Mouse (Mus musculus) spleen, adult 2 months (tissue): ENCODE results near the gene Chml. TPM values are rescaled to one million over a fixed set of nuclear protein-coding genes. Genes with fewer than 3 reads are reported as not detected.

Experiments used
- DNase-seq, 2 experiments: peaks; one replicate each; pipeline versions ENCODE4 v3.0.0 to v3.0.0-alpha.2; 2012 to 2021; ENCODE audit warnings: low spot score in 2 of 2, low read depth in 1 of 2
- H3K27ac ChIP-seq: fragments of 200-500 bp; 2 replicates; pipeline ENCODE4 v1.5.1; 2012; ENCODE audit warnings: low read length, inconsistent platforms; ENCODE audit not compliant: insufficient read depth
- H3K27me3 ChIP-seq: fragments of 200-500 bp; 2 replicates; pipeline ENCODE4 v1.6.1; 2012; ENCODE audit warnings: mild to moderate bottlenecking, moderate library complexity, low read length, inconsistent platforms; ENCODE audit not compliant: control insufficient read depth, insufficient read depth
- H3K36me3 ChIP-seq: fragments of 200-500 bp; 2 replicates; pipeline ENCODE4 v1.6.1; 2012; ENCODE audit warnings: mild to moderate bottlenecking, low read length, inconsistent platforms; ENCODE audit not compliant: control insufficient read depth, insufficient read depth
- H3K4me1 ChIP-seq: fragments of 200-500 bp; 2 replicates; pipeline ENCODE4 v1.6.1; 2011; ENCODE audit warnings: inconsistent platforms; ENCODE audit not compliant: control insufficient read depth, insufficient read depth, insufficient read length
- H3K4me3 ChIP-seq: fragments of 200-500 bp; 2 replicates; pipeline ENCODE4 v1.5.1; 2011; ENCODE audit warnings: mild to moderate bottlenecking, inconsistent platforms; ENCODE audit not compliant: insufficient read depth, insufficient read length; ENCODE audit errors: extremely low read depth
- CTCF ChIP-seq: fragments of 200-500 bp; IDR thresholded peaks from 2 replicates; pipeline ENCODE4 v1.5.1; 2011; ENCODE audit warnings: mild to moderate bottlenecking, inconsistent platforms; ENCODE audit not compliant: insufficient read depth, insufficient read length, insufficient replicate concordance; ENCODE audit errors: extremely low read depth
- POLR2A ChIP-seq: fragments of 200-500 bp; IDR thresholded peaks from 2 replicates; pipeline ENCODE4 v1.6.1; 2011; ENCODE audit warnings: low read depth, low read length, inconsistent platforms
- WGBS: fragments of 180-500 bp; shearing (Covaris S2); methylation state at CpG from one replicate; pipeline ENCODE4 v1.1.7; 2018; 5-methylcytosine and 5-hydroxymethylcytosine counted together
- polyA plus RNA-seq: library from polyadenylated mRNA; depleted of rRNA; stranded (reverse); fragments of >200 nt; gene quantifications from 2 replicates; pipeline ENCODE4 v1.2.3, GENCODE M21; 2012

The Chml gene
- polyA plus RNA-seq, 1 experiment: 4.6 TPM

DNA sequence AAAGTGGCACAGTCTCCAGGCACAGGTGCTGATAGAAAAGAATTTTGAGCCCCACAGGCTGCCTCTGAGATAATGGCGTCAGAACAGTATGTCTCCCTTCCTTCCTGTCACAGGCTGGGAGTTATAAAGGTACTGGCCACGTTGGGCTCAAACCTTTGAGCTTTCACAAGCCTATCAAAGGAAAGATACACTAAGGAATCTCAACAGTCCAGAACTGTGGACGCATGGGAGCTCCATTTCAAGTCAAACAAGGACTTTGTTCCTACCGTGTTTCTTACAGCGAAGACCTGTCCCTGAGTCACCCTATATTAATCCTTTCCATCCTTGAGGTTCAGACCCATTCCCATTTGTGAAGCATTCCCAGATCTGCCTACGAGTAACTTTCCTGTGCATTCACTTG lies 15.2 kb downstream of the Chml start:
- H3K4me1 ChIP-seq: no peaks in the 10 kb centered on the region
- H3K27ac ChIP-seq: no peak overlapping the region
- H3K27me3 ChIP-seq: no peaks in the 10 kb centered on the region
- 82% methylated on average over 6 of the region's 6 CpGs for WGBS
- no peak overlapping the region for H3K4me3 ChIP-seq
- no peak for DNase-seq
- TF ChIP-seq CTCF: no peak
- no peak for TF ChIP-seq POLR2A
- no peaks in the 10 kb centered on the region for H3K36me3 ChIP-seq

DNA sequence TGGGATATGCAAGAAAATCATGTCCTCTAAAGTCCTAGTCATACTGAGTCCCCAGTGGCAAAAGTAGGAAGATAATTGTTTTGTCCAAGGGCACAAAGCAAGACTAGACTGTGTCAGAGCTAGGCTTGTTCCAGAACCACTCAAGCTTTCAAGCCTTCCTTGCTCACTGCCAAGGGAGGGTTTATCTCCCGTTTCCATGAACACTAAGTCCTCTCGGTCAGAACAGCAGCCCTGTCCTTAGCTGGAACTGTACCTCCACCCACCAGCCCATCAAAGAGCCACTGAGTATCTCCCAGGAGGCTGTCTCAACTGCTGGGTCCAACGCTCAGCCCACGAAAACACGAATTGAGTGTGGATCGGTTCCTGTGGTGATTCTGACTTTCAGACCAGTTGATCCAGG lies 17.6 kb downstream of the Chml start:
- Histone ChIP-seq H3K27ac (no peak overlapping the region), H3K27me3 (no peaks in the 10 kb centered on the region), H3K4me3 (no peak overlapping the region), H3K36me3 (no peaks in the 10 kb centered on the region), H3K4me1 (no peaks in the 10 kb centered on the region)
- TF ChIP-seq POLR2A (no peak), CTCF (no peak)
- WGBS: 85% methylated on average over 6 of the region's 6 CpGs
- no peak for DNase-seq

- no peaks in the 10 kb centered on the region for H3K36me3 ChIP-seq
- no peaks in the 10 kb centered on the region for H3K27me3 ChIP-seq
- no peak overlapping the region for H3K4me3 ChIP-seq
- TF ChIP-seq POLR2A (no peak), CTCF (no peak)
- 74% methylated on average over 7 of the region's 7 CpGs for WGBS
- H3K4me1 ChIP-seq: no peaks in the 10 kb centered on the region
- no peak for DNase-seq
- H3K27ac ChIP-seq: no peak overlapping the region
These were observed 19.0 kb downstream of the Chml start for GRCm38 (mm10) chr1:175673563-175674325.

- H3K27me3 ChIP-seq: no peaks in the 10 kb centered on the region
- H3K36me3 ChIP-seq: no peaks in the 10 kb centered on the region
- no peak overlapping the region for H3K4me3 ChIP-seq
- TF ChIP-seq CTCF (no peak), POLR2A (no peak)
- H3K27ac ChIP-seq: no peak overlapping the region
- no peak for DNase-seq
- WGBS: 2% methylated on average over 1 of the region's 1 CpGs
- no peaks in the 10 kb centered on the region for H3K4me1 ChIP-seq
These were observed 21.1 kb downstream of the Chml start for GRCm38 (mm10) chr1:175671626-175672025.

DNA sequence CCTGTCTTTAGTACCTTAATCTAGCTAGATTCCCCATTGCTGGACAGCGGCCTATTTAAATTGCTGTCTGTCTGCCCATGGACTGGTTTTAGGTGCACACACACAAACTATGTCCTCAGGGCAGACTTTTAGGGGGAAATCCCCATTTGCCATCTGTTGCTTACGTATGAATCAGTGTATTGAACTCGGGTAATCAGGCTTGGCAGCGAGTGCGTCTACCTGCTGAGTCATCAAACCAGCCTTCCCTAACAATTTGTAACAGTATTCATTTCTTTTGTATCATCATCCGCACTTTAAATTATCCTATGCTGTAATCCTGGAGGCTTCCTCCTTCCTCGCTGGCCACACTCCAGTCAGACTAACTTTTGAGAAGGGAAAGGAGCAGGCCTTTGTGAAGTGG lies 22.7 kb downstream of the Chml start:
- Histone ChIP-seq H3K4me3 (no peak overlapping the region), H3K4me1 (no peaks in the 10 kb centered on the region), H3K27ac (no peak overlapping the region), H3K36me3 (no peaks in the 10 kb centered on the region), H3K27me3 (no peaks in the 10 kb centered on the region)
- TF ChIP-seq POLR2A (no peak), CTCF (no peak)
- whole genome bisulfite sequencing: 69% methylated on average over 7 of the region's 7 CpGs
- DNase-seq: no peak

DNA sequence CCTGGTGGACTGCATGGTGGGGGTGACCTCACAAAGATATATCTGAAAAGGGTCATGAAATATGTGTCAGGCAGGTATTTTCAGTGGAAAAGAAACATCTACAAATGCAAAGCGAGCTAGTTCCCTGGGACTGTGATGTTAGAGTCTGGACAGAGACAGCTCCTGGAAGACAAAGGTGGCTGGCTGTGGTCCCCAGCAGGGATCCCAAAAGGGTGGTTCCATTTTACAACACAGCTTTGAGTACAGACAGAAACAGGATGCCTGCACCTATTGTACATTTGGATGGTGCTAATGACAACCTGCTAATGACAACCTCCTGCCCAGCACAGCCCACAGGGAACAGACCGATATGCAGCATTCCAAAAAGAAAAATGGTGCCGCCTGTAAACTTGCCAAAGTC lies 23.2 kb downstream of the Chml start:
- 91% methylated on average over 3 of the region's 3 CpGs for WGBS
- DNase-seq: no peak
- no peak for TF ChIP-seq CTCF
- TF ChIP-seq POLR2A: no peak

DNA sequence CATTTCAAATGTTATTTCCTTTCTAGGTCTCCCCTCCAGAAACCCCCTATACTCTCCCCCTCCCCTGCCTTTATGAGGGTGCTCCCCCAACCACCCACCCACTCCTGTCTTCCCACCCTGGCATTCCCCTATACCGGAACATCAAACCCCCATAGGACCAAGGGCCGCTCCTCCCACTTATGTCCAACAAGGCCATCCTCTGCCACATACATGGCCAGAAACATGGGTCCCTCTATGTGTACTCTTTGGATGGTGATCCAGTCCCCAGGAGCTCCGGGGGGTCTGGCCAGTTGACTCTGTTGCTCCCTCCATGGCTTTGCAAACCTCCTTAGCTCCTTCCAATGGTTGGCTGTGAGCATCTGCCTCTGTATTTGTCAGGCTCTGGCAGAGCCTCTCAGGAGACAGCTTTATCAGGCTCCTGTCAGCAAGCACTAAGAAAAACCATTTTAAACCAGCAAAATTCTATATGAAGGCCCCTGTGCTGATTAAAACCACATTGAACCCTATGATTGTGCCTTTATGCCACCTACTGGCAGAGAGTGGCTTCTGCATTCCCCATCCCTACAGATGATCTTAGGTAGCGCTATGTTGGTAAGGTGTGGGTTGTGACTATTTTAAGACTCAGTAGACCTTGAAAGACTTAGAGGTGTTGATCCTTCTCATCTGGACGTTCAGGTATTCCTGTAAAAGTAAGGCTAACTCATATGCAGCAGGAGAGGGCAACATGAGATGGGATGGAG lies 23.9 kb downstream of the Chml start:
- no peak for TF ChIP-seq POLR2A
- TF ChIP-seq CTCF: peak; percentile 47; the same call in 1 of the 2 replicates
- DNase-seq: peak; percentile 45 to 53
- Histone ChIP-seq H3K4me1 (no peaks in the 10 kb centered on the region), H3K27ac (0 out of 2 replicates have a peak overlapping the region, but pooled peaks have one; percentile 47), H3K4me3 (no peak overlapping the region), H3K36me3 (no peaks in the 10 kb centered on the region), H3K27me3 (no peaks in the 10 kb centered on the region)
- 61% methylated on average over 5 of the region's 5 CpGs for WGBS

More for the DNA sequence above, 23.2 kb downstream of the Chml start:
- Histone ChIP-seq H3K4me3 (no peak overlapping the region), H3K36me3 (no peaks in the 10 kb centered on the region), H3K27ac (no peak overlapping the region), H3K4me1 (no peaks in the 10 kb centered on the region), H3K27me3 (no peaks in the 10 kb centered on the region)
